Mouse (Mus musculus) monocyte, adult 2 months (primary cell): Measurements from ENCODE around the gene Psmb9.
"Not testable (repeated sequence)": the region's sequence is repeated elsewhere in the genome, so short reads cannot be mapped to it uniquely, and the experiment has no call there.

ENCODE experiments used
- DNase-seq, 2 experiments: peaks; one replicate each; pipeline ENCODE4 v3.0.0; 2022; ENCODE audit warnings: low spot score in 2 of 2, low read depth in 1 of 2

The Psmb9 gene

DNA sequence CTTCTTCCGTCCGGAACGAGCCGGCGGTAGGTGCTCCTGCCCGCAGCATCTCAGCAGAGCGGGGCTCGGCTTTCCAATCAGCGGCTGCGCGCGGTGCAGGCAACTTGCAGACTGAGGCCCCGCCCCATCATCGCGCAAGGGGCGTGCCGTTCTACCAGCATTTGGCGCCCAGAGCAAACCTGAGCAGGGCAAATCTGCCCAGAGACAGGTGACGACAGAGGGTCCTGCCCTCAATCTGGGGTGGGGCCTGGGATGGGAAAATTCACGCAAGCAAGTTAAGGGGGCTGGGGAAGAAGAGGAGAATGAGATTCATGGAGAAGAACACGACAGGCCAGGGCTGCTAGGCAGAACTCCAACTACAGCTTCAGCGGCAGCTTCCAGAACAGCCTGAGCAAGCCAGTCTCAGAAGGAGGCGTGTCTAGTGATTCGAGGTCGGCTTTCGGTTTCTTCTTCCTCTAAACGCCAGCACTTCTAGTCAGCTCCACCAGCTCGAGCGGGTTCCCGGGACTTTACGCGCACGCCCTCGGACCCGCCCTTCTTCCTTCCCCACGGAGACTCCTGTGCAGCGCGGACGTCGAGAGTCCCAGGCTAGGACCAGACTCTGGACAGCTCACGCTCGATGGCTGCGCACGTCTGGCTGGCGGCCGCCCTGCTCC is at the start of gene Psmb9, which contains the start of gene Tap1:
Gene Psmb9, minus strand, starts transcription at position 504 of the 656 bp plus-strand sequence.
Gene Tap1, plus strand, starts transcription at position 293 of the 656 bp plus-strand sequence.
- peak; percentile 91 to 96 for DNase-seq

GRCm38 (mm10) chr17:34236691-34237090 is 49.1 kb upstream of the Psmb9 start:
- DNase-seq = no peak

GRCm38 (mm10) chr17:34234926-34235325 is 47.4 kb upstream of the Psmb9 start:
- peak; percentile 54 to 79 for DNase-seq

DNA sequence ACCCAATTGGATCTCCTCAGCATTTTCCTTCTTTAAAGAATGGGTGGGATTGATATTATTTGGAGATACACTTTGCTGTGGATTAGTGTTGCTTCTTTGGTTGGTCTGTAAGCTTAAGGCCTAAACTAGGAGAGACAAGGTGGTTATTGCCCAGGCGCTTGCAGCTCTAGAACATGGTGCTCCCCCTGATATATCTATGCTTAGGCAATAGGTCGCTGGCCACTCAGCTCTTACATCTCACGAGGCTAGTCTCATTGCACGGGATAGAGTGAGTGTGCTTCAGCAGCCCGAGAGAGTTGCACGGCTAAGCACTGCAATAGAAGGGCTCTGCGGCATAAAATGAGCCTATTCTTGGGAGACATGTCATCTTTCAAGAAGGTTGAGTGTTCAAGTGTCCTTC is 44.5 kb upstream of the Psmb9 start:
- DNase-seq = not testable (repeated sequence)

- DNase-seq = not testable (repeated sequence)
These were observed 43.4 kb upstream of the Psmb9 start for GRCm38 (mm10) chr17:34230971-34231370.

- DNase-seq = not testable (repeated sequence)
These were observed 38.3 kb upstream of the Psmb9 start for GRCm38 (mm10) chr17:34225911-34226310.

DNA sequence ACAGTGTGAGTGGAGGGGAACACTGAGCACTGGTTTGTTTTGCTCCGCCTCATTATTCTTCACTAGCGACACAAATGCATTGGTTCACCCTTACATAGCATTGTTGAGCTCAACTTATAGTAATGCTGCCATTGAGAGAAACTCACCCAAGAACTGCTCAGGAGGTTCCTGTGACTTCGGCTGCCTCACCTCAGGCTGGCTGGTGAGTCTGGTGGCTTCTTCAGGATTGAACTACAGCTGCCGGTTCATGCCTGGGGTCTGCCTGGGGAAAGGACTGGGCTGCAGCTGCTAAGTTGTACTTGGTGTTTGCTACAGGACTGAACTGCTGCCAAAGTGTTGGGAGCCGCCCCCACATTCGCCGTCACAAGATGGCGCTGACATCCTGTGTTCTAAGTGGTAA is 37.9 kb upstream of the Psmb9 start:
- DNase-seq = no peak

DNA sequence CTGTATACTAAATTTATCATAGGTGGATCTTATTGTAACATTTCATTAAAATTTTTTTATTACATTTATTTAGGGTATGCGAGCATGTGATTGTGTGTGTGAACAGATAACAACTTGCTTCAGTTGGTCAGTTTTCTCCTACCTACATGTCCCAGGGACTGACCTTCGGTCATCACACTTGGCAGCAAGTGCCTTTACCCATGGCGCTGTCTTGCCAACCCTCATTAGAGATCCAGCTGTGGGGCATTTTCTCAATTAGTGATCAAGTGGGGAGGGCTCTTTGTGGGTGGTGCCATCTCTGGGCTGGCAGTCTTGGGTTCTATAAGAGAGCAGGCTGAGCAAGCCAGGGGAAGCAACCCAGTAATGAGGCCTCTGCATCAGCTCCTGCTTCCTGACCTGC is 37.3 kb upstream of the Psmb9 start:
- no peak for DNase-seq

DNA sequence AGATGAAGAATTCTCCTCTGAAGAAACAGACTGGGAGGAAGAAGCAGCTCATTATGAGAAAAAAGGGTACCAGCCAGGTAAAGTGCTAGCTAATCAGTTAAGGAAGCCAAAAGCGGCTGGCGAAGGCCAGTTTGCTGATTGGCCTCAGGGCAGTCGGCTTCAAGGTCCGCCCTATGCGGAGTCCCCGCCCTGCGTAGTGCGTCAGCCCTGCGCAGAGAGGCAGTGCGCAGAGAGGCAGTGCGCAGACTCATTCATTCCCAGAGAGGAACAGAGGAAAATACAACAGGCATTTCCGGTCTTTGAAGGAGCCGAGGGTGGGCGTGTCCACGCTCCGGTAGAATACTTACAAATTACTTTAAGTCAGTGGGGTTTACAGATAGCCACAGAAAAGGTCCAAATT is 32.8 kb upstream of the Psmb9 start:
- peak in 1 of 2 experiments; percentile 25 for DNase-seq

- not testable (repeated sequence) for DNase-seq
These were observed 32.2 kb upstream of the Psmb9 start for GRCm38 (mm10) chr17:34219801-34220200.

DNA sequence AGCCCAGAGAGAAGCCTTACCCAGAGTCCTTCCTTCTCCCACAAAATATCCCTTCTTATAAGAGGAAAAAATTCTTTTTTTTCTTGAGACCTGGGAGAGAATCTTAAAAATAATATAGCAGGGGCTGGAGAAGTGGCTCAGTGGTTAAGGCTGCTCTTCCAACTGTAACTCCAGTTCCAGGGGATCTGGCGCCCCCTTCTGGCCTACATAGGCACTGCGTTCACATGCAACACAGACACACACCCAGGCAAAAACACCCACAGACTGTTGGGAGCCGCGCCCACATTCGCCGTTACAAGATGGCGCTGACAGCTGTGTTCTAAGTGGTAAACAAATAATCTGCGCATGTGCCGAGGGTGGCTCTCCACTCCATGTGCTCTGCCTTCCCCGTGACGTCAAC is 31.5 kb upstream of the Psmb9 start:
- DNase-seq = peak in 1 of 2 experiments; percentile 57

- DNase-seq = no peak
These were observed 31.1 kb upstream of the Psmb9 start for GRCm38 (mm10) chr17:34218675-34219074.

- no peak for DNase-seq
These were observed 30.4 kb upstream of the Psmb9 start for GRCm38 (mm10) chr17:34217986-34218385.

GRCm38 (mm10) chr17:34217216-34217928 is 29.8 kb upstream of the Psmb9 start:
- no peak for DNase-seq

- no peak for DNase-seq
These were observed 27.6 kb upstream of the Psmb9 start for GRCm38 (mm10) chr17:34215176-34215575.

GRCm38 (mm10) chr17:34213936-34214335 is 26.4 kb upstream of the Psmb9 start:
- no peak for DNase-seq

GRCm38 (mm10) chr17:34211746-34212365 is 24.3 kb upstream of the Psmb9 start:
- no peak for DNase-seq

- no peak for DNase-seq
These were observed 23.0 kb upstream of the Psmb9 start for GRCm38 (mm10) chr17:34210599-34210998.

DNA sequence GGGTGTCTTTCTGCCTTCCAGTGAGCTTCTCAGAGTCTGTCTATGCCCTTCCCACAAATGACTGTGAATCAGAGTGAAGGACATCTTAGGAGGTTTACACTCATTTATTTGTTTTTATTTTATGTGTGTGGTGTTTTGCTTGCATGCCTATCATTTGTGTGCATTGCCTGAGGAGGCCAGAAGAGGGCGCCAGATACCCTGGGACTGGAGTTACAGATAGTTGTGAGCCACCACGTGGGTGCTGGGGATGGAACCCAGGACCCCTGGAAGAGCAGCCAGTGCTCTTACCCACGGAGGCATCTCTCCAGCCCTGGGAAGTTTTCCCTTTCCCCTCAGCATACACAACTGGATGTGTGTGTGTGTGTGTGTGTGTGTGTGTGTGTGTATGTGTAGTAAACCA is 22.1 kb upstream of the Psmb9 start:
- no peak for DNase-seq

DNA sequence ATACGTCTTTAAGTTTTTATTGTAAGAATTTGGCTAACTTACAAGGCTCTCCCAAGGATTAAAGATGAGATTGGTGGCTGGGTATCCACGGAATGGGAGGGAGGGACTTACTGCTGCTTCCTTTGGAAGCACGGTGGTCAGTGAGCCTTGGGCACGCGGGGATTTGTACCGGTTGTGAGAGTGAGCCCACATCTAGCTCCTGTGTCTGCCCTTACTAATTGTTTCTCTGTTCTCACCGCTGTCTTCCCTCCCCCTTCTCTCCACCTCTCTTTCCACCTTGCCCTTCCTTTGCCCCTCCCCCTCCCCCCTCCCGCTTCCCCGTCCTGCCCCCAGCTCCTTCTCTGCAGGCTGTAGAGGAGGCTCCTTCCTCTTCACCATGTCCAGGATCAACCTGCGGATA is 20.9 kb upstream of the Psmb9 start:
- peak in 1 of 2 experiments; percentile 0 for DNase-seq

GRCm38 (mm10) chr17:34207866-34208265 is 20.3 kb upstream of the Psmb9 start:
- DNase-seq = peak in 1 of 2 experiments; percentile 0

DNA sequence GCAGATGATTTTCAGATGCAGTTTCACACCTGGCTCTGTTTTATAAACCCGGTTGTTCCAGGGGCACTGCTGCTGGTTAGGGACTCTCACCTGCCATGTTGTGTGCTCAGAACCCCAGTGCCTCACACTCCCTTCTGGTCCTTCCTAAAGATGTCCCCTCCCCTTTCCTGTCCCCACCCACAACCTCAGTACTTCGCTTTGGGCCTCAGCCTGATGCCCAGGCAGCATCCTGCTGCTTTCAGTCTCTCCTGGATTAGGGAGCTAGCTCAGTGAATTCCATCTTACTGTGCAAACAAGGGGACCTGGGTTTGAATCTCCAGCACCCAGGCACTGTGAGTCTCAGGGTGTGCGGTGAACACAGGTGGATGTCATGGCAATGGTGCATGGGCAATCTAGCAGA is 19.9 kb upstream of the Psmb9 start:
- no peak for DNase-seq
